Mouse (Mus musculus) cerebellum, adult 8-10 months (tissue): Measurements from ENCODE around the gene Slc2a12.

Experiments
- DNase-seq: peaks from one replicate; pipeline ENCODE4 v3.0.0; 2022

Slc2a12 gene

GRCm38 (mm10) chr10:22730992-22731271 is 86.1 kb downstream of the Slc2a12 start:
- no peak for DNase-seq

- DNase-seq: peak; percentile 93
Measured at GRCm38 (mm10) chr10:22731272-22732093, 86.7 kb downstream of the Slc2a12 start, which contains the start of gene Tbpl1. Tbpl1 (minus strand) TSS chr10:22731938.

- DNase-seq: peak; percentile 31
Measured at GRCm38 (mm10) chr10:22732181-22732580, 87.4 kb downstream of the Slc2a12 start.

- no peak for DNase-seq
Measured at GRCm38 (mm10) chr10:22745922-22746321, 101.1 kb downstream of the Slc2a12 start.

- DNase-seq: peak; percentile 83
Measured at GRCm38 (mm10) chr10:22746334-22747322, 101.8 kb downstream of the Slc2a12 start.

- no peak for DNase-seq
Measured at GRCm38 (mm10) chr10:22751175-22751682, 106.4 kb downstream of the Slc2a12 start.
